Mouse (Mus musculus): ENCODE measurements around the gene Ly9. TPM values are rescaled to one million over a fixed set of nuclear protein-coding genes. Genes with fewer than 3 reads are reported as not detected.

Ly9 gene
- total RNA-seq (2021) (1 to 10 TPM in 1 of 2 experiments, under 1 TPM in 1; 0.97 to 1.0 TPM), polyA plus RNA-seq (2012; rRNA removed) (0.20 and 0.29 TPM in 2 replicates)
- long read RNA-seq, partial matches to known transcripts, result 0 of 1 reads
- long read RNA-seq, other reads (novel, unspliced or antisense), result 0 of 1 reads

- no peak for DNase-seq
Observed at GRCm38 (mm10) chr1:171607176-171607575, at the start of gene Ly9. Gene Ly9, minus strand, starts transcription at chr1:171607410.

- DNase-seq, result no peak
Observed at GRCm38 (mm10) chr1:171652734-171653133, 45.5 kb upstream of the Ly9 start, which contains the start of gene Slamf7. Gene Slamf7, minus strand, starts transcription at chr1:171653035.

GRCm38 (mm10) chr1:171648840-171649239 lies 41.6 kb upstream of the Ly9 start:
- no peak for DNase-seq

- DNase-seq, result no peak
Observed at GRCm38 (mm10) chr1:171647716-171648115, 40.5 kb upstream of the Ly9 start.

GRCm38 (mm10) chr1:171646429-171646940 lies 39.3 kb upstream of the Ly9 start:
- DNase-seq, result no peak

GRCm38 (mm10) chr1:171643612-171644011 lies 36.4 kb upstream of the Ly9 start:
- no peak for DNase-seq

- no peak for DNase-seq
Observed at GRCm38 (mm10) chr1:171640796-171641195, 33.6 kb upstream of the Ly9 start.

- no peak for DNase-seq
Observed at GRCm38 (mm10) chr1:171638686-171639085, 31.5 kb upstream of the Ly9 start.

GRCm38 (mm10) chr1:171637101-171637500 lies 29.9 kb upstream of the Ly9 start:
- DNase-seq, result no peak

- no peak for DNase-seq
Observed at GRCm38 (mm10) chr1:171635696-171636095, 28.5 kb upstream of the Ly9 start.

- DNase-seq, result no peak
Observed at GRCm38 (mm10) chr1:171631447-171631846, 24.2 kb upstream of the Ly9 start.

GRCm38 (mm10) chr1:171630912-171631311 lies 23.7 kb upstream of the Ly9 start:
- no peak for DNase-seq

GRCm38 (mm10) chr1:171630041-171630440 lies 22.8 kb upstream of the Ly9 start:
- DNase-seq, result no peak

- DNase-seq, result no peak
Observed at GRCm38 (mm10) chr1:171629168-171629567, 22.0 kb upstream of the Ly9 start.

GRCm38 (mm10) chr1:171627801-171628200 lies 20.6 kb upstream of the Ly9 start:
- DNase-seq, result no peak

- no peak for DNase-seq
Observed at GRCm38 (mm10) chr1:171620091-171620490, 12.9 kb upstream of the Ly9 start.

GRCm38 (mm10) chr1:171619645-171620044 lies 12.4 kb upstream of the Ly9 start:
- DNase-seq, result no peak

- peak; percentile 8 for DNase-seq
Observed at GRCm38 (mm10) chr1:171619001-171619400, 11.8 kb upstream of the Ly9 start.

- DNase-seq, result no peak
Observed at GRCm38 (mm10) chr1:171616881-171617515, 9.8 kb upstream of the Ly9 start.

GRCm38 (mm10) chr1:171613962-171614361 lies 6.8 kb upstream of the Ly9 start:
- no peak for DNase-seq

- no peak for DNase-seq
Observed at GRCm38 (mm10) chr1:171610781-171611180, 3.6 kb upstream of the Ly9 start.

- no peak for DNase-seq
Observed at GRCm38 (mm10) chr1:171610026-171610425, 2.8 kb upstream of the Ly9 start.

- no peak for DNase-seq
Observed at GRCm38 (mm10) chr1:171606656-171607055, 554 bp downstream of the Ly9 start.

- no peak for DNase-seq
Observed at GRCm38 (mm10) chr1:171604686-171605085, 2.5 kb downstream of the Ly9 start.

Measured in adrenal gland, adult 2 months (tissue).